Mouse (Mus musculus) liver, embryonic 12.5 days (tissue): Measurements from ENCODE around the gene Iqschfp. TPM values are rescaled to one million over a fixed set of nuclear protein-coding genes. Genes with fewer than 3 reads are reported as not detected.
A peak's percentile ranks its signal among the peaks of the same experiment; 100 is the strongest.

Experiments
- ATAC-seq: fragments of 200-750 bp; cut with Nextera tagmentation; 2 replicates; pipeline ENCODE4 v1.8.0; 2017; ENCODE audit warnings: moderate number of reproducible peaks, mild to moderate bottlenecking, moderate library complexity
- H3K27ac ChIP-seq: fragments of 300-500 bp; sonication (generic); 2 replicates; pipeline ENCODE4 v1.5.1; 2016; ENCODE audit warnings: mild to moderate bottlenecking
- H3K27me3 ChIP-seq: fragments of 300-500 bp; sonication (generic); replicated peaks from 2 replicates; pipeline ENCODE4 v1.6.1; 2016; ENCODE audit warnings: mild to moderate bottlenecking, moderate library complexity
- H3K36me3 ChIP-seq: fragments of 300-500 bp; sonication (generic); 2 replicates; pipeline ENCODE4 v1.6.1; 2016; ENCODE audit warnings: mild to moderate bottlenecking, moderate library complexity
- H3K4me1 ChIP-seq: fragments of 300-500 bp; sonication (generic); 2 replicates; pipeline ENCODE4 v1.6.1; 2016
- H3K4me2 ChIP-seq: fragments of 300-500 bp; sonication (generic); 2 replicates; pipeline ENCODE4 v1.6.1; 2016; ENCODE audit warnings: mild to moderate bottlenecking, moderate library complexity
- H3K4me3 ChIP-seq: fragments of 300-500 bp; sonication (generic); 2 replicates; pipeline ENCODE4 v1.5.1; 2016; ENCODE audit warnings: mild to moderate bottlenecking, moderate library complexity
- H3K9ac ChIP-seq: fragments of 300-500 bp; sonication (generic); 2 replicates; pipeline ENCODE4 v1.6.1; 2016; ENCODE audit warnings: mild to moderate bottlenecking, moderate library complexity
- H3K9me3 ChIP-seq: fragments of 300-500 bp; sonication (generic); replicated peaks from 2 replicates; pipeline ENCODE4 v1.6.1; 2016; ENCODE audit warnings: mild to moderate bottlenecking, moderate library complexity
- WGBS: fragments of 180-500 bp; shearing (Covaris S2); methylation state at CpG from one replicate; pipeline ENCODE4 v1.1.7; 2016; ENCODE audit not compliant: insufficient replicate concordance; 5-methylcytosine and 5-hydroxymethylcytosine counted together
- polyA plus RNA-seq: library from polyadenylated mRNA; unstranded; fragments of >200 nt; fragmentation: Nextera tagmentation; extraction: Ambion mirVana; gene quantifications from 2 replicates; pipeline ENCODE4 v1.2.1, GENCODE M21; 2016

Iqschfp gene
- polyA plus RNA-seq, 1 experiment from 2014 or later, result not detected

- Histone ChIP-seq H3K4me2 (no peak overlapping the region), H3K4me1 (no peaks in the 10 kb centered on the region), H3K36me3 (no peaks in the 10 kb centered on the region), H3K27ac (no peak overlapping the region), H3K27me3 (no peaks in the 10 kb centered on the region), H3K4me3 (no peak overlapping the region), H3K9ac (no peak overlapping the region), H3K9me3 (no peaks in the 10 kb centered on the region)
- 63% methylated on average over 8 of the region's 8 CpGs for WGBS
- no peak for ATAC-seq
Measured at GRCm38 (mm10) chr3:68563922-68564321, 671.9 kb downstream of the Iqschfp start.

GRCm38 (mm10) chr3:68564978-68565674, 673.1 kb downstream of the Iqschfp start:
- Histone ChIP-seq H3K36me3 (no peaks in the 10 kb centered on the region), H3K4me2 (no peak overlapping the region), H3K27me3 (no peaks in the 10 kb centered on the region), H3K4me3 (no peak overlapping the region), H3K27ac (no peak overlapping the region), H3K9me3 (no peaks in the 10 kb centered on the region), H3K9ac (no peak overlapping the region), H3K4me1 (no peaks in the 10 kb centered on the region)
- 68% methylated on average over 10 of the region's 10 CpGs for WGBS
- ATAC-seq, result no peak

GRCm38 (mm10) chr3:68565675-68566055, 673.6 kb downstream of the Iqschfp start:
- H3K9ac ChIP-seq, result no peak overlapping the region
- no peaks in the 10 kb centered on the region for H3K27me3 ChIP-seq
- no peaks in the 10 kb centered on the region for H3K9me3 ChIP-seq
- no peak for ATAC-seq
- 57% methylated on average over 4 of the region's 4 CpGs for WGBS
- no peak overlapping the region for H3K4me3 ChIP-seq
- no peaks in the 10 kb centered on the region for H3K36me3 ChIP-seq
- no peak overlapping the region for H3K27ac ChIP-seq
- no peaks in the 10 kb centered on the region for H3K4me1 ChIP-seq
- H3K4me2 ChIP-seq, result no peak overlapping the region

GRCm38 (mm10) chr3:68567581-68567980, 675.5 kb downstream of the Iqschfp start:
- Histone ChIP-seq H3K27me3 (peaks cover 4% of the 10 kb centered on the region; the same call in 1 of the 2 replicates), H3K4me1 (0 out of 2 replicates have a peak, but pooled peaks cover 5% of the 10 kb centered on the region), H3K36me3 (no peaks in the 10 kb centered on the region), H3K9me3 (no peaks in the 10 kb centered on the region), H3K27ac (no peak overlapping the region), H3K9ac (no peak overlapping the region), H3K4me2 (no peak overlapping the region), H3K4me3 (no peak overlapping the region)
- WGBS, result 74% methylated on average over 7 of the region's 7 CpGs
- no peak for ATAC-seq

- Histone ChIP-seq H3K9ac (no peak overlapping the region), H3K9me3 (no peaks in the 10 kb centered on the region)
- WGBS, result 73% methylated on average over 3 of the region's 3 CpGs
Measured at GRCm38 (mm10) chr3:68568149-68568548, 676.1 kb downstream of the Iqschfp start.

GRCm38 (mm10) chr3:68568716-68569115, 676.7 kb downstream of the Iqschfp start:
- H3K4me1 ChIP-seq, result 0 out of 2 replicates have a peak, but pooled peaks cover 5% of the 10 kb centered on the region
- H3K9me3 ChIP-seq, result no peaks in the 10 kb centered on the region
- H3K4me3 ChIP-seq, result no peak overlapping the region
- no peak overlapping the region for H3K27ac ChIP-seq
- no peak overlapping the region for H3K4me2 ChIP-seq
- no peaks in the 10 kb centered on the region for H3K36me3 ChIP-seq
- ATAC-seq, result no peak
- WGBS, result 61% methylated on average over 7 of the region's 7 CpGs
- H3K9ac ChIP-seq, result no peak overlapping the region
- H3K27me3 ChIP-seq, result peaks cover 4% of the 10 kb centered on the region; the same call in 1 of the 2 replicates

More at GRCm38 (mm10) chr3:68568149-68568548, 676.1 kb downstream of the Iqschfp start:
- Histone ChIP-seq H3K4me3 (no peak overlapping the region), H3K27ac (no peak overlapping the region), H3K36me3 (no peaks in the 10 kb centered on the region), H3K4me2 (no peak overlapping the region), H3K4me1 (0 out of 2 replicates have a peak, but pooled peaks cover 5% of the 10 kb centered on the region), H3K27me3 (peaks cover 4% of the 10 kb centered on the region; the same call in 1 of the 2 replicates)
- no peak for ATAC-seq

- ATAC-seq, result no peak
- Histone ChIP-seq H3K27me3 (peaks cover 4% of the 10 kb centered on the region; the same call in 1 of the 2 replicates), H3K4me1 (0 out of 2 replicates have a peak, but pooled peaks cover 5% of the 10 kb centered on the region), H3K9ac (no peak overlapping the region), H3K36me3 (no peaks in the 10 kb centered on the region), H3K4me3 (no peak overlapping the region), H3K27ac (no peak overlapping the region), H3K4me2 (no peak overlapping the region), H3K9me3 (no peaks in the 10 kb centered on the region)
- WGBS, result 67% methylated on average over 4 of the region's 4 CpGs
Measured at GRCm38 (mm10) chr3:68570319-68570718, 678.3 kb downstream of the Iqschfp start.

- 0 out of 2 replicates have a peak overlapping the region, but pooled peaks have one; percentile 16 for H3K4me3 ChIP-seq
- no peaks in the 10 kb centered on the region for H3K36me3 ChIP-seq
- H3K4me1 ChIP-seq, result 0 out of 2 replicates have a peak, but pooled peaks cover 8% of the 10 kb centered on the region
- no peak for ATAC-seq
- H3K27ac ChIP-seq, result no peak overlapping the region
- H3K9me3 ChIP-seq, result no peaks in the 10 kb centered on the region
- H3K4me2 ChIP-seq, result peak overlapping the region; percentile 44
- WGBS, result 25% methylated on average over 28 of the region's 28 CpGs
- peaks cover 4% of the 10 kb centered on the region; the same call in 1 of the 2 replicates for H3K27me3 ChIP-seq
- no peak overlapping the region for H3K9ac ChIP-seq
Measured at GRCm38 (mm10) chr3:68572249-68573225, 680.5 kb downstream of the Iqschfp start.

GRCm38 (mm10) chr3:68573226-68573624, 681.2 kb downstream of the Iqschfp start:
- 0 out of 2 replicates have a peak, but pooled peaks cover 8% of the 10 kb centered on the region for H3K4me1 ChIP-seq
- H3K9me3 ChIP-seq, result no peaks in the 10 kb centered on the region
- WGBS, result 73% methylated on average over 3 of the region's 3 CpGs
- no peak overlapping the region for H3K4me3 ChIP-seq
- no peak overlapping the region for H3K9ac ChIP-seq
- ATAC-seq, result no peak
- no peaks in the 10 kb centered on the region for H3K36me3 ChIP-seq
- H3K4me2 ChIP-seq, result no peak overlapping the region
- H3K27ac ChIP-seq, result no peak overlapping the region
- H3K27me3 ChIP-seq, result peaks cover 4% of the 10 kb centered on the region; the same call in 1 of the 2 replicates

GRCm38 (mm10) chr3:68574097-68574496, 682.1 kb downstream of the Iqschfp start:
- ATAC-seq, result no peak
- no peak overlapping the region for H3K4me2 ChIP-seq
- no peak overlapping the region for H3K4me3 ChIP-seq
- H3K27ac ChIP-seq, result no peak overlapping the region
- 58% methylated on average over 8 of the region's 8 CpGs for WGBS
- H3K27me3 ChIP-seq, result peaks cover 4% of the 10 kb centered on the region; the same call in 1 of the 2 replicates
- no peaks in the 10 kb centered on the region for H3K9me3 ChIP-seq
- H3K4me1 ChIP-seq, result 0 out of 2 replicates have a peak, but pooled peaks cover 8% of the 10 kb centered on the region
- no peaks in the 10 kb centered on the region for H3K36me3 ChIP-seq
- H3K9ac ChIP-seq, result no peak overlapping the region

GRCm38 (mm10) chr3:68574565-68574964, 682.5 kb downstream of the Iqschfp start:
- 74% methylated on average over 8 of the region's 8 CpGs for WGBS
- Histone ChIP-seq H3K4me2 (no peak overlapping the region), H3K36me3 (no peaks in the 10 kb centered on the region), H3K9ac (no peak overlapping the region), H3K4me3 (no peak overlapping the region), H3K27ac (no peak overlapping the region), H3K27me3 (peaks cover 4% of the 10 kb centered on the region; the same call in 1 of the 2 replicates), H3K4me1 (0 out of 2 replicates have a peak, but pooled peaks cover 8% of the 10 kb centered on the region), H3K9me3 (no peaks in the 10 kb centered on the region)
- ATAC-seq, result no peak
